Mouse (Mus musculus): ENCODE measurements around the gene Coro6. TPM values are rescaled to one million over a fixed set of nuclear protein-coding genes. Genes with fewer than 3 reads are reported as not detected.

Coro6 gene
- 0.08 and 0.09 TPM in 2 replicates for polyA plus RNA-seq (2015; fragmentation: Nextera tagmentation; extraction: Ambion mirVana)

GRCm38 (mm10) chr11:77462283-77463100 is at the start of gene Coro6:
Gene Coro6, plus strand, starts transcription at chr11:77462411.
- Histone ChIP-seq H3K4me3 (peak within 1 kb of the TSS; percentile 41), H3K4me2 (replicated peaks) (peak within 1 kb of the TSS; percentile 87), H3K27me3 (peaks cover 27% of the 10 kb centered on the region), H3K36me3 (no peaks in the 10 kb centered on the region; the same call in 1 of the 2 replicates), H3K27ac (replicated peaks) (no peak within 1 kb of the TSS), H3K9me3 (no peaks in the 10 kb centered on the region), H3K9ac (replicated peaks) (peak within 1 kb of the TSS; percentile 38), H3K4me1 (peaks cover 13% of the 10 kb centered on the region)
- WGBS = under 1% methylated on average over 72 of the region's 73 CpGs
- peak; percentile 39 for ATAC-seq (replicated peaks)

- Histone ChIP-seq H3K36me3 (no peaks in the 10 kb centered on the region), H3K27ac (replicated peaks) (no peak overlapping the region), H3K9me3 (no peaks in the 10 kb centered on the region), H3K27me3 (no peaks in the 10 kb centered on the region), H3K4me3 (no peak overlapping the region), H3K4me2 (replicated peaks) (no peak overlapping the region), H3K9ac (replicated peaks) (no peak overlapping the region), H3K4me1 (no peaks in the 10 kb centered on the region)
- WGBS = 84% methylated on average over 2 of the region's 2 CpGs
- ATAC-seq (replicated peaks) = no peak
Observed at GRCm38 (mm10) chr11:77414141-77414839, 47.9 kb upstream of the Coro6 start.

GRCm38 (mm10) chr11:77416212-77417000 is 45.8 kb upstream of the Coro6 start:
- no peaks in the 10 kb centered on the region for H3K4me1 ChIP-seq
- no peak overlapping the region for H3K9ac ChIP-seq (replicated peaks)
- H3K9me3 ChIP-seq = no peaks in the 10 kb centered on the region
- no peak overlapping the region for H3K27ac ChIP-seq (replicated peaks)
- H3K4me2 ChIP-seq (replicated peaks) = no peak overlapping the region
- H3K4me3 ChIP-seq = no peak overlapping the region
- H3K36me3 ChIP-seq = peaks cover 3% of the 10 kb centered on the region; the same call in 1 of the 2 replicates
- 84% methylated on average over 4 of the region's 4 CpGs for WGBS
- no peak for ATAC-seq (replicated peaks)
- no peaks in the 10 kb centered on the region for H3K27me3 ChIP-seq

GRCm38 (mm10) chr11:77418021-77418420 is 44.2 kb upstream of the Coro6 start:
- no peak for ATAC-seq (replicated peaks)
- H3K27me3 ChIP-seq = no peaks in the 10 kb centered on the region
- H3K9me3 ChIP-seq = no peaks in the 10 kb centered on the region
- no peak overlapping the region for H3K9ac ChIP-seq (replicated peaks)
- H3K4me3 ChIP-seq = no peak overlapping the region
- H3K4me1 ChIP-seq = no peaks in the 10 kb centered on the region
- H3K36me3 ChIP-seq = peaks cover 13% of the 10 kb centered on the region
- H3K27ac ChIP-seq (replicated peaks) = no peak overlapping the region
- WGBS = 97% methylated on average over 4 of the region's 4 CpGs
- no peak overlapping the region for H3K4me2 ChIP-seq (replicated peaks)

GRCm38 (mm10) chr11:77423175-77423859 is 38.9 kb upstream of the Coro6 start:
- 93% methylated on average over 4 of the region's 4 CpGs for WGBS
- Histone ChIP-seq H3K27ac (replicated peaks) (no peak overlapping the region), H3K4me2 (replicated peaks) (no peak overlapping the region), H3K9ac (replicated peaks) (no peak overlapping the region), H3K4me1 (no peaks in the 10 kb centered on the region), H3K36me3 (peaks cover 27% of the 10 kb centered on the region), H3K4me3 (no peak overlapping the region), H3K9me3 (no peaks in the 10 kb centered on the region), H3K27me3 (no peaks in the 10 kb centered on the region)
- no peak for ATAC-seq (replicated peaks)

- H3K9me3 ChIP-seq = no peaks in the 10 kb centered on the region
- 92% methylated on average over 1 of the region's 1 CpGs for WGBS
- ATAC-seq (replicated peaks) = no peak
Observed at GRCm38 (mm10) chr11:77428446-77428845, 33.8 kb upstream of the Coro6 start.

GRCm38 (mm10) chr11:77437026-77437425 is 25.2 kb upstream of the Coro6 start:
- no peak overlapping the region for H3K4me2 ChIP-seq (replicated peaks)
- H3K9ac ChIP-seq (replicated peaks) = no peak overlapping the region
- 86% methylated on average over 2 of the region's 2 CpGs for WGBS
- no peak for ATAC-seq (replicated peaks)
- H3K27ac ChIP-seq (replicated peaks) = no peak overlapping the region
- no peaks in the 10 kb centered on the region for H3K27me3 ChIP-seq
- no peaks in the 10 kb centered on the region for H3K9me3 ChIP-seq
- H3K4me1 ChIP-seq = no peaks in the 10 kb centered on the region
- H3K36me3 ChIP-seq = peaks cover 26% of the 10 kb centered on the region
- H3K4me3 ChIP-seq = no peak overlapping the region

More at GRCm38 (mm10) chr11:77428446-77428845, 33.8 kb upstream of the Coro6 start:
- Histone ChIP-seq H3K4me3 (no peak overlapping the region), H3K9ac (replicated peaks) (no peak overlapping the region), H3K27ac (replicated peaks) (no peak overlapping the region), H3K27me3 (no peaks in the 10 kb centered on the region), H3K4me2 (replicated peaks) (no peak overlapping the region), H3K4me1 (no peaks in the 10 kb centered on the region), H3K36me3 (peaks cover 24% of the 10 kb centered on the region)

DNA sequence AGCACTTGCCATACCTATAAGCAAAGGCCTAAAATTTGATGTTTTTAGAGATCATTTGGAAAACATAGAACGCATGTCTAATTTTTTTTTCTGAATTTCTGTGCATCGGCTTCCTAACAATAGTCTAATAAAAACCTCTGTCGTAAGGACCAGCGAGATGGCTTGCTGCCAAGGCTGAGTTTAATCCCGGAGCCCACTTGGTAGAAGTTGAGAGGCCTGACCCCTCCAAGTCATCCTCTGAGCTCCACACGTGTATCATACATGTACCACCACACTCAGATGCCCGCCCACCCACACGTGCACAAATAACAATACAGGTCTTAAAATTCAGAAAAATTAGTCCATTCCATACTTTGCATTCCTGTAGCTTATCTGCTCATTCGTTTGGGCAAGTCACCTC is 22.1 kb upstream of the Coro6 start:
- Histone ChIP-seq H3K9me3 (no peaks in the 10 kb centered on the region), H3K27ac (replicated peaks) (no peak overlapping the region), H3K27me3 (no peaks in the 10 kb centered on the region), H3K4me2 (replicated peaks) (no peak overlapping the region), H3K36me3 (peaks cover 29% of the 10 kb centered on the region), H3K4me1 (no peaks in the 10 kb centered on the region), H3K9ac (replicated peaks) (no peak overlapping the region), H3K4me3 (no peak overlapping the region)
- 83% methylated on average over 9 of the region's 9 CpGs for WGBS
- no peak for ATAC-seq (replicated peaks)

- Histone ChIP-seq H3K4me3 (no peak overlapping the region), H3K9ac (replicated peaks) (no peak overlapping the region), H3K9me3 (no peaks in the 10 kb centered on the region), H3K27me3 (no peaks in the 10 kb centered on the region), H3K36me3 (peaks cover 29% of the 10 kb centered on the region), H3K27ac (replicated peaks) (no peak overlapping the region), H3K4me1 (no peaks in the 10 kb centered on the region), H3K4me2 (replicated peaks) (no peak overlapping the region)
- no peak for ATAC-seq (replicated peaks)
- 89% methylated on average over 8 of the region's 8 CpGs for WGBS
Observed at GRCm38 (mm10) chr11:77441020-77441419, 21.2 kb upstream of the Coro6 start.

GRCm38 (mm10) chr11:77442186-77443170 is 19.7 kb upstream of the Coro6 start:
- H3K36me3 ChIP-seq = peaks cover 33% of the 10 kb centered on the region
- no peak overlapping the region for H3K4me2 ChIP-seq (replicated peaks)
- no peaks in the 10 kb centered on the region for H3K9me3 ChIP-seq
- H3K4me3 ChIP-seq = no peak overlapping the region
- H3K27ac ChIP-seq (replicated peaks) = no peak overlapping the region
- 88% methylated on average over 7 of the region's 7 CpGs for WGBS
- no peak overlapping the region for H3K9ac ChIP-seq (replicated peaks)
- H3K4me1 ChIP-seq = no peaks in the 10 kb centered on the region
- no peak for ATAC-seq (replicated peaks)
- H3K27me3 ChIP-seq = no peaks in the 10 kb centered on the region

- ATAC-seq (replicated peaks) = no peak
- no peak overlapping the region for H3K4me3 ChIP-seq
- H3K9ac ChIP-seq (replicated peaks) = no peak overlapping the region
- H3K27me3 ChIP-seq = no peaks in the 10 kb centered on the region
- no peak overlapping the region for H3K4me2 ChIP-seq (replicated peaks)
- H3K9me3 ChIP-seq = no peaks in the 10 kb centered on the region
- 66% methylated on average over 2 of the region's 2 CpGs for WGBS
- H3K27ac ChIP-seq (replicated peaks) = no peak overlapping the region
- H3K36me3 ChIP-seq = peaks cover 24% of the 10 kb centered on the region
- no peaks in the 10 kb centered on the region for H3K4me1 ChIP-seq
Observed at GRCm38 (mm10) chr11:77444939-77445338, 17.3 kb upstream of the Coro6 start.
